Mouse (Mus musculus): ENCODE results near the gene Ttc41.

DNA sequence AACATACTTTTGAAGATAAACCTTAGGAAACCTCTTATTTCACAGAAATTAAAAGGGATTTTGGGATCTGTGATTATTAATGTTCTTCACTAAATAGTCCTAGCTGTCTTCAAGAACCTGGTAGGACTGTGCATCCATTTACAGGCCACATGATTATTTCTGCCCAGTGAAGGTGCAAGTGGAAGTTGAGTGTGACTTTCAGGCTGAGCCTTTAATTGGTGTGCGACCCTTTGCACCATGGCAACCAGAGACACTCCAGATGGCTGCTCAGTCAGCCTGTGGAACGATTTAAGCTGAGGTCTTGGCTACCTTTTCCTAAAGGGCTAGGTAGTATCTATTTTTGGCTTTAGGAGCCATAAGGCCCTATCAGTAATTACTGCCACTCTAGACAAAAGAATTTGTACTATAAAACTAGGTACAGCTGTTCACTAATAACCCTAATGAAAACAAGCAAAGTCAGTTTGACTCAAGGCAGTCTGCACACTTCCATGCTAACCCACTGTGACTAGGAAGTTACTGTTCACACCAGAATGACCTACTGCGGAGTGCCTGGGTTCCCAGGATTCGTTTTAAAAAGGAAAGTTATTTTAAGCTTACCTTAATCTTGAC, 3.2 kb upstream of the Ttc41 start:
- TF ChIP-seq CTCF (IDR thresholded peaks at IDR 0.05) (no peak), EP300 (IDR thresholded peaks at IDR 0.05) (no peak)

Measured in lung, postnatal 0 days (tissue).